24 mouse cellular contexts compared by ENCODE assay signal in the genomic region with DNA sequence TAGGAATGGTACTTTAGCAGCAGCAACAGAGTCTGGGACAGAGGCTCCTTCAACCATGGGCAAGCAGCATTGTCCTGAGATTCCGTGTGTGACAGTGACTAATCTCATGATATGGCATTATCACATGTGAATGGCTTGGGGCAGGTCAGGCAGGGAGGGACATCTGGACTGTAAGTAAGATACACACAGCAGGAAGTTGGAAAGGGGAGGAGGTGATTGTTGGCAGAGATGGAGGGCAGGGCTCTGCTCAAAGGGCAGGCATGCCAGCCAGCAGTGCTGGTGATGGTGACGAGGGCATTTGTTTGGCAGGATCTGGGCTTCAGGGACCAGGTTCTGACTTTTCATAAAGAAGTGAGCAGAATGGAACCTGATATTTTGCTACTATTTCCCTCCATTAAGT. TPM values are rescaled to one million over a fixed set of nuclear protein-coding genes. Genes with fewer than 3 reads are reported as not detected.
DNase-seq lines count a peak whose midpoint lies in the region; ATAC-seq and TF ChIP-seq lines count a peak whose summit lies in the region.
"Had no signal": no experiment of that assay in that cellular context is flagged by ENCODE, and none has a peak within 500 bp of the region (broad histone marks: within the 10 kb centered on the region; RNA-seq: fewer than 3 reads in every experiment).

No protein-coding gene starts in this region.

- no peaks in the 10 kb centered on the region for H3K9me3 ChIP-seq in kidney, embryonic 16.5 days (ENCODE audit: low read length)
- H3K9me3 ChIP-seq: embryonic facial prominence, embryonic 12.5 days; forebrain, embryonic 13.5 days; G1E; heart, embryonic 15.5 days; kidney, embryonic 15.5 days; midbrain, embryonic 12.5 days; neural tube, embryonic 15.5 days; stomach, embryonic 15.5 days had no signal

- peaks cover 5% of the 10 kb centered on the region for H3K4me1 ChIP-seq in cerebellum, adult 2 months (ENCODE audit: control insufficient read depth, insufficient read depth, low read length)
- peaks cover 7% of the 10 kb centered on the region; the same call in 1 of the 2 replicates for H3K4me1 ChIP-seq in kidney, adult 2 months (ENCODE audit: control insufficient read depth, insufficient read depth, low read length)
- peaks cover 5% of the 10 kb centered on the region; the same call in 1 of the 2 replicates for H3K4me1 ChIP-seq in kidney, embryonic 16.5 days (ENCODE audit: insufficient read depth, low read length)
- H3K4me1 ChIP-seq: midbrain, embryonic 12.5 days; stomach, embryonic 15.5 days had no signal

- no peaks in the 10 kb centered on the region for H3K36me3 ChIP-seq in kidney, adult 2 months (ENCODE audit: control insufficient read depth, insufficient read depth, low read length)
- no peaks in the 10 kb centered on the region for H3K36me3 ChIP-seq in kidney, embryonic 16.5 days (ENCODE audit: insufficient read depth, low read length)
- H3K36me3 ChIP-seq: embryonic facial prominence, embryonic 12.5 days; G1E; heart, embryonic 15.5 days; kidney, embryonic 15.5 days; midbrain, embryonic 12.5 days; neural tube, embryonic 15.5 days; stomach, embryonic 15.5 days had no signal

- H3K4me3 ChIP-seq in cerebellum, adult 2 months (replicated peaks; ENCODE audit: insufficient read depth, low read depth, low read length): no peak overlapping the region
- no peak overlapping the region for H3K4me3 ChIP-seq in kidney, adult 2 months (ENCODE audit: insufficient read depth, low read depth, low read length)
- no peak overlapping the region for H3K4me3 ChIP-seq in kidney, embryonic 16.5 days (ENCODE audit: low read length)
- H3K4me3 ChIP-seq: embryonic facial prominence, embryonic 12.5 days; erythroblast, embryonic 14.5 days; forebrain, embryonic 13.5 days; heart, embryonic 15.5 days; kidney, embryonic 15.5 days; midbrain, embryonic 12.5 days; myocyte; neural tube, embryonic 15.5 days; stomach, embryonic 15.5 days had no signal

- H3K4me2 ChIP-seq in kidney, embryonic 16.5 days (replicated peaks; ENCODE audit: low read depth, low read length): no peak overlapping the region
- H3K4me2 ChIP-seq: embryonic facial prominence, embryonic 12.5 days; forebrain, embryonic 13.5 days; heart, embryonic 15.5 days; kidney, embryonic 15.5 days; midbrain, embryonic 12.5 days; neural tube, embryonic 15.5 days; stomach, embryonic 15.5 days had no signal

- H3K9ac ChIP-seq in kidney, embryonic 16.5 days (replicated peaks; ENCODE audit: low read length): no peak overlapping the region
- H3K9ac ChIP-seq: embryonic facial prominence, embryonic 12.5 days; forebrain, embryonic 13.5 days; heart, embryonic 15.5 days; kidney, embryonic 15.5 days; midbrain, embryonic 12.5 days; neural tube, embryonic 15.5 days; stomach, embryonic 15.5 days had no signal

- no peak for TF ChIP-seq CTCF in cerebellum, adult 2 months (IDR thresholded peaks at IDR 0.05; ENCODE audit: borderline replicate concordance, insufficient read depth, low read depth, low read length)
- TF ChIP-seq CTCF in kidney, adult 2 months (conservative IDR thresholded peaks at IDR 0.05; ENCODE audit: insufficient read depth, insufficient read length, low read depth, low read length): no peak

- no peak for ATAC-seq in kidney, embryonic 16.5 days (ENCODE audit: low FRiP score, low TSS enrichment)
- ATAC-seq: activated CD4-positive, CD25-positive, alpha-beta regulatory T cell, adult 4 months; forebrain, embryonic 13.5 days; lung, postnatal 0 days had no signal

- no peak overlapping the region for H3K27ac ChIP-seq in cerebellum, adult 2 months (ENCODE audit: insufficient read depth, low read length)
- H3K27ac ChIP-seq in kidney, adult 2 months (ENCODE audit: insufficient read depth, low read depth, low read length): no peak overlapping the region
- no peak overlapping the region for H3K27ac ChIP-seq in kidney, embryonic 16.5 days (ENCODE audit: low read length)
- H3K27ac ChIP-seq: embryonic facial prominence, embryonic 12.5 days; forebrain, embryonic 13.5 days; heart, embryonic 15.5 days; kidney, embryonic 15.5 days; midbrain, embryonic 12.5 days; neural tube, embryonic 15.5 days; stomach, embryonic 15.5 days had no signal

- peak; percentile 57 to 69 for DNase-seq in cerebellum, postnatal 10 days
- DNase-seq in cerebellum, adult 2 months: no peak
- DNase-seq in heart, postnatal 10 days: peak; percentile 36 to 50
- no peak for DNase-seq in heart, postnatal 4 days
- peak; percentile 51 for DNase-seq in kidney, adult 2 months
- peak; percentile 71 for DNase-seq in adipocyte (ENCODE audit: low spot score)
- no peak for DNase-seq in spleen, postnatal 36 days (ENCODE audit: low spot score in 2 of 2)
- DNase-seq: cerebellum, adult 9-10 months; gastrocnemius, postnatal 14 days; right cerebral cortex, postnatal 14 days; thymus, adult 2 months had no signal

- 23% methylated on average over 2 of the region's 2 CpGs for WGBS in cerebellum, adult 2 months
- 41% methylated on average over 2 of the region's 2 CpGs for WGBS in kidney, adult 2 months
- WGBS in kidney, embryonic 16.5 days: 75% methylated on average over 2 of the region's 2 CpGs

- no peak for TF ChIP-seq POLR2A in cerebellum, adult 2 months (IDR thresholded peaks at IDR 0.05; ENCODE audit: borderline replicate concordance, insufficient read depth, low read length)
- no peak for TF ChIP-seq POLR2A in kidney, adult 2 months (IDR thresholded peaks at IDR 0.05; ENCODE audit: low read depth, low read length)

- intact Hi-C loops in heart, postnatal 10 days (cut with DNase I): no loop called here

- no peaks in the 10 kb centered on the region for H3K27me3 ChIP-seq in cerebellum, adult 2 months (ENCODE audit: control insufficient read depth, insufficient read depth, low read length)
- H3K27me3 ChIP-seq in kidney, adult 2 months (replicated peaks; ENCODE audit: control insufficient read depth, insufficient read depth, low read length): no peaks in the 10 kb centered on the region
- no peaks in the 10 kb centered on the region for H3K27me3 ChIP-seq in kidney, embryonic 16.5 days (ENCODE audit: insufficient read depth, low read length)
- H3K27me3 ChIP-seq: embryonic facial prominence, embryonic 12.5 days; forebrain, embryonic 13.5 days; heart, embryonic 15.5 days; kidney, embryonic 15.5 days; midbrain, embryonic 12.5 days; neural tube, embryonic 15.5 days; stomach, embryonic 15.5 days had no signal

RNA-seq across cellular contexts. Expression of a gene that starts 18.1 kb away (rescaled TPM):
- polyA plus RNA-seq in cerebellum, adult 2 months (2012; rRNA removed): 55.9 and 56.0 TPM in 2 replicates
- 10 to 100 TPM; 67.4 to 81.0 TPM for total RNA-seq in heart, postnatal 10 days (2021)
- total RNA-seq in heart, postnatal 4 days (2021): 10 to 100 TPM; 62.2 to 69.9 TPM
- 45.0 and 54.8 TPM in 2 replicates for polyA plus RNA-seq in kidney, adult 2 months (2012; rRNA removed)
- 31.9 and 36.1 TPM in 2 replicates for polyA plus RNA-seq in kidney, embryonic 16.5 days (2015; fragmentation: Nextera tagmentation; extraction: Ambion mirVana)

RNA-seq across cellular contexts. Expression of a gene that starts 52.7 kb away (rescaled TPM):
- polyA plus RNA-seq in cerebellum, adult 2 months (2012; rRNA removed): 0.75 and 1.8 TPM in 2 replicates
- total RNA-seq in heart, postnatal 10 days (2021): 1 to 10 TPM; 2.0 to 2.2 TPM
- total RNA-seq in heart, postnatal 4 days (2021): 1 to 10 TPM; 2.0 TPM
- 0.33 and 0.38 TPM in 2 replicates for polyA plus RNA-seq in kidney, adult 2 months (2012; rRNA removed)
- polyA plus RNA-seq in kidney, embryonic 16.5 days (2015; fragmentation: Nextera tagmentation; extraction: Ambion mirVana): 2.2 and 3.1 TPM in 2 replicates
- polyA plus RNA-seq: erythroblast, embryonic 14.5 days had no signal

Comparison
In these comparisons a context has a peak if more than half of its experiments do, and no peak if none do; other contexts are left out.
1. DNase-seq: peak in cerebellum, postnatal 10 days (2 of 2), heart, postnatal 10 days (2 of 2), kidney, adult 2 months (single experiment) and adipocyte (single experiment); none in cerebellum, adult 2 months (0 of 2), heart, postnatal 4 days (single experiment) and spleen, postnatal 36 days (0 of 2).